Mouse (Mus musculus): ENCODE measurements around the gene Dip2b. TPM values are rescaled to one million over a fixed set of nuclear protein-coding genes. Genes with fewer than 3 reads are reported as not detected.

Gene Dip2b
- polyA plus RNA-seq, 1 experiment: 18.1 TPM

DNA sequence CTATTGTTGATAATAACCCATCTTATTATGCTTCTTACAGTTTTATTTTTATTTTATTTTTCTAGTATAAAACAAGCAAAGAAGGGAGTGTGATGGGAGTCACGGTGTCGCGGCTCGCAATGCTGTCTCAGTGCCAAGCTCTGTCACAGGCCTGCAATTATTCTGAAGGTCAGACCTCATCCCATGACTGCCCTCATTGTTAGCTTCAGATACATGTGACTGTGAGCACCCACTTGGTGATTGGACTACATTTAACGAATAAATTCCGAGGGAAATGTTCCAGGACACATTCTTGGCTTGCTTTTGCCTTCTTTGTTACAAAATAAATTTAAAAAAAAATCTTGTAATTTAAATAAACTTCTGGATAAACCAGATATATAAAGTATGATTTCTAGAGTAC, 129.3 kb downstream of the Dip2b start:
- Histone ChIP-seq H3K4me3 (ENCODE audit: control insufficient read depth, insufficient read depth, low read length) (no peak overlapping the region), H3K27ac (ENCODE audit: control insufficient read depth, insufficient read depth, low read length) (no peak overlapping the region), H3K27me3 (ENCODE audit: control insufficient read depth, insufficient read depth, low read length) (no peaks in the 10 kb centered on the region), H3K4me1 (replicated peaks; ENCODE audit: control insufficient read depth, insufficient read depth, low read length) (no peaks in the 10 kb centered on the region), H3K36me3 (ENCODE audit: control insufficient read depth, insufficient read depth, low read length) (peaks cover 37% of the 10 kb centered on the region)
- no peak for DNase-seq
- TF ChIP-seq CTCF (IDR thresholded peaks at IDR 0.05; ENCODE audit: borderline replicate concordance, control insufficient read depth, extremely low read depth, insufficient read depth, low read length, poor library complexity) (no peak), POLR2A (IDR thresholded peaks at IDR 0.05; ENCODE audit: control insufficient read depth, extremely low read depth, insufficient read depth, low read length, poor library complexity) (no peak)
- 93% methylated on average over 6 of the region's 6 CpGs for WGBS

DNA sequence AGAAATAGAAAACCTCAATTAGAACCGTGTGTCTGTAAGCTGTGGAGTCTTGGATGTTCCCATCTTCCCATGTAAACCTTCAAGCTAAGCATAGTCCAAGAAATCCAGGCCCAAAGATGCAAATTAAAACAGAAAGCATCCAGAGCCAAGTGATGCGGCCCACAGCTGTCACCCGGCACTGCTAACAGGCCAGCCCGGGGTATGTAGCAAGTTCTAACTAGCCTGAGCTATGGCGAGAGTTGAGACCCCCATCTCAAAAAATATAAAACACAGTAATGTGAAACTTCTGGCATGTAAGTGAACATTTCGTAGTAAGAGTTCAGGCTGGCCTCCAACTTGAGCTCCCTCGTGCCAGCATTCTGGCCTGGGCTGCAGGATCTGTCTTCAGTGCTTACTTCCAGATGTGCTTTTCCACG, 129.7 kb downstream of the Dip2b start:
- H3K36me3 ChIP-seq (ENCODE audit: control insufficient read depth, insufficient read depth, low read length): peaks cover 38% of the 10 kb centered on the region
- 93% methylated on average over 8 of the region's 8 CpGs for WGBS

DNA sequence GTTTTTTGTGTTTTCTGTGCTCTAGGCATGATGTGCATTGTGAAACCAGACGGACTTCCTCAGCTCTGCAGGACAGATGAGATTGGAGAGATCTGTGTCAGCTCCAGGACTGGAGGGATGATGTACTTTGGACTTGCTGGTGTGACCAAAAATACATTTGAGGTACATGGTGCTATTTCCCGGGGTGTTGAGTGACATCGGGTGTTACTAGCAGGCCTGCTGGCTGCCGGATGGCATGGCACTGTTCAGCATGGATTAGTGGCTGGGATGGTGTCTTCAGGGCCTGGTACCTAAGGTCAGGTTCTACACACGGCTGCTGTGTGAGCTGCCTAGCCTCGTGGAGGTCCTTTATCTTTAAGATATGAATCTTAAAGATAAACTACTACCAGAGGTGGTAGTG, 136.7 kb downstream of the Dip2b start:
- no peaks in the 10 kb centered on the region for H3K27me3 ChIP-seq (ENCODE audit: control insufficient read depth, insufficient read depth, low read length)
- 90% methylated on average over 6 of the region's 6 CpGs for WGBS
- peaks cover 8% of the 10 kb centered on the region for H3K4me1 ChIP-seq (replicated peaks; ENCODE audit: control insufficient read depth, insufficient read depth, low read length)
- H3K27ac ChIP-seq (ENCODE audit: control insufficient read depth, insufficient read depth, low read length): no peak overlapping the region
- no peak for TF ChIP-seq POLR2A (IDR thresholded peaks at IDR 0.05; ENCODE audit: control insufficient read depth, extremely low read depth, insufficient read depth, low read length, poor library complexity)
- TF ChIP-seq CTCF (IDR thresholded peaks at IDR 0.05; ENCODE audit: borderline replicate concordance, control insufficient read depth, extremely low read depth, insufficient read depth, low read length, poor library complexity): no peak
- peaks cover 45% of the 10 kb centered on the region for H3K36me3 ChIP-seq (ENCODE audit: control insufficient read depth, insufficient read depth, low read length)
- H3K4me3 ChIP-seq (ENCODE audit: control insufficient read depth, insufficient read depth, low read length): no peak overlapping the region
- no peak for DNase-seq

More for the DNA sequence above, 129.7 kb downstream of the Dip2b start:
- H3K4me3 ChIP-seq (ENCODE audit: control insufficient read depth, insufficient read depth, low read length): no peak overlapping the region
- H3K4me1 ChIP-seq (replicated peaks; ENCODE audit: control insufficient read depth, insufficient read depth, low read length): no peaks in the 10 kb centered on the region
- no peak overlapping the region for H3K27ac ChIP-seq (ENCODE audit: control insufficient read depth, insufficient read depth, low read length)
- no peaks in the 10 kb centered on the region for H3K27me3 ChIP-seq (ENCODE audit: control insufficient read depth, insufficient read depth, low read length)
- no peak for TF ChIP-seq POLR2A (IDR thresholded peaks at IDR 0.05; ENCODE audit: control insufficient read depth, extremely low read depth, insufficient read depth, low read length, poor library complexity)
- TF ChIP-seq CTCF (IDR thresholded peaks at IDR 0.05; ENCODE audit: borderline replicate concordance, control insufficient read depth, extremely low read depth, insufficient read depth, low read length, poor library complexity): no peak
- DNase-seq: no peak

GRCm38 (mm10) chr15:100177167-100177566, 138.7 kb downstream of the Dip2b start:
- H3K4me3 ChIP-seq (ENCODE audit: control insufficient read depth, insufficient read depth, low read length): no peak overlapping the region
- WGBS: 95% methylated on average over 3 of the region's 3 CpGs
- H3K36me3 ChIP-seq (ENCODE audit: control insufficient read depth, insufficient read depth, low read length): peaks cover 30% of the 10 kb centered on the region
- no peaks in the 10 kb centered on the region for H3K27me3 ChIP-seq (ENCODE audit: control insufficient read depth, insufficient read depth, low read length)
- H3K27ac ChIP-seq (ENCODE audit: control insufficient read depth, insufficient read depth, low read length): no peak overlapping the region
- H3K4me1 ChIP-seq (replicated peaks; ENCODE audit: control insufficient read depth, insufficient read depth, low read length): peaks cover 25% of the 10 kb centered on the region
- no peak for TF ChIP-seq POLR2A (IDR thresholded peaks at IDR 0.05; ENCODE audit: control insufficient read depth, extremely low read depth, insufficient read depth, low read length, poor library complexity)
- no peak for TF ChIP-seq CTCF (IDR thresholded peaks at IDR 0.05; ENCODE audit: borderline replicate concordance, control insufficient read depth, extremely low read depth, insufficient read depth, low read length, poor library complexity)
- no peak for DNase-seq

- peaks cover 26% of the 10 kb centered on the region for H3K36me3 ChIP-seq (ENCODE audit: control insufficient read depth, insufficient read depth, low read length)
- peaks cover 29% of the 10 kb centered on the region for H3K4me1 ChIP-seq (replicated peaks; ENCODE audit: control insufficient read depth, insufficient read depth, low read length)
- H3K27me3 ChIP-seq (ENCODE audit: control insufficient read depth, insufficient read depth, low read length): no peaks in the 10 kb centered on the region
- no peak overlapping the region for H3K27ac ChIP-seq (ENCODE audit: control insufficient read depth, insufficient read depth, low read length)
- no peak for TF ChIP-seq POLR2A (IDR thresholded peaks at IDR 0.05; ENCODE audit: control insufficient read depth, extremely low read depth, insufficient read depth, low read length, poor library complexity)
- TF ChIP-seq CTCF (IDR thresholded peaks at IDR 0.05; ENCODE audit: borderline replicate concordance, control insufficient read depth, extremely low read depth, insufficient read depth, low read length, poor library complexity): no peak
- 96% methylated on average over 9 of the region's 9 CpGs for WGBS
- H3K4me3 ChIP-seq (ENCODE audit: control insufficient read depth, insufficient read depth, low read length): no peak overlapping the region
- DNase-seq: no peak
These were observed 139.1 kb downstream of the Dip2b start for GRCm38 (mm10) chr15:100177575-100177974.

DNA sequence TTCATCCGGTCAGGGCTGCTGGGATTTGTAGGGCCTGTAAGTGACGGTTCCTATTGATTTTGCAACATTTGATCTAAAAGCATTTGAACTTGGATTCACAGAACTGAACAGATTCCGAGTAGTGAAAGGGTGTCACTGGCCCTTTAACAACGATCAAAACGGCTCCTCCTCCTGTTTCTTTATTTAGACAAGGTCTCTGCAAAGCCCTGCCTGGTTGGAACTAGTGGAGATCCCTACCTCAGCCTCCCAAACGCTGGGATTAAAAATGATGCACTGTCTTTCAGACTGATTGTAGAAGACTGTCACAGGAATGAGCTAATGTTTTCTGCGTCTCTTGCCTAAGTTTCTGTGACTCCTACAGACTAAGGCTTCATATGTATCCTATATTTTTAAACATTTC, 140.0 kb downstream of the Dip2b start:
- 64% methylated on average over 7 of the region's 7 CpGs for WGBS
- Histone ChIP-seq H3K27me3 (ENCODE audit: control insufficient read depth, insufficient read depth, low read length) (no peaks in the 10 kb centered on the region), H3K36me3 (ENCODE audit: control insufficient read depth, insufficient read depth, low read length) (peaks cover 19% of the 10 kb centered on the region), H3K4me1 (replicated peaks; ENCODE audit: control insufficient read depth, insufficient read depth, low read length) (peaks cover 30% of the 10 kb centered on the region), H3K27ac (ENCODE audit: control insufficient read depth, insufficient read depth, low read length) (no peak overlapping the region), H3K4me3 (ENCODE audit: control insufficient read depth, insufficient read depth, low read length) (no peak overlapping the region)
- no peak for DNase-seq
- TF ChIP-seq CTCF (IDR thresholded peaks at IDR 0.05; ENCODE audit: borderline replicate concordance, control insufficient read depth, extremely low read depth, insufficient read depth, low read length, poor library complexity) (no peak), POLR2A (IDR thresholded peaks at IDR 0.05; ENCODE audit: control insufficient read depth, extremely low read depth, insufficient read depth, low read length, poor library complexity) (no peak)

GRCm38 (mm10) chr15:100179685-100180084, 141.2 kb downstream of the Dip2b start:
- H3K4me3 ChIP-seq (ENCODE audit: control insufficient read depth, insufficient read depth, low read length): no peak overlapping the region
- TF ChIP-seq CTCF (IDR thresholded peaks at IDR 0.05; ENCODE audit: borderline replicate concordance, control insufficient read depth, extremely low read depth, insufficient read depth, low read length, poor library complexity) (no peak), POLR2A (IDR thresholded peaks at IDR 0.05; ENCODE audit: control insufficient read depth, extremely low read depth, insufficient read depth, low read length, poor library complexity) (no peak)
- no peak for DNase-seq

More at GRCm38 (mm10) chr15:100179685-100180084, 141.2 kb downstream of the Dip2b start:
- Histone ChIP-seq H3K27me3 (ENCODE audit: control insufficient read depth, insufficient read depth, low read length) (no peaks in the 10 kb centered on the region), H3K27ac (ENCODE audit: control insufficient read depth, insufficient read depth, low read length) (no peak overlapping the region), H3K4me1 (replicated peaks; ENCODE audit: control insufficient read depth, insufficient read depth, low read length) (peaks cover 30% of the 10 kb centered on the region), H3K36me3 (ENCODE audit: control insufficient read depth, insufficient read depth, low read length) (peaks cover 10% of the 10 kb centered on the region; the same call in 1 of the 2 replicates)
- 44% methylated on average over 6 of the region's 6 CpGs for WGBS
